Mouse (Mus musculus) layer of hippocampus, adult 8-10 months (tissue): Measurements from ENCODE around the gene Nfatc2. TPM values are rescaled to one million over a fixed set of nuclear protein-coding genes. Genes with fewer than 3 reads are reported as not detected.
A peak's percentile ranks its signal among the peaks of the same experiment; 100 is the strongest.

Source experiments
- DNase-seq, 2 experiments: peaks; one replicate each; pipeline ENCODE4 v3.0.0; 2022; ENCODE audit warnings: low spot score in 2 of 2
- total RNA-seq, 4 experiments: library from RNA; stranded (reverse); gene quantifications; 2 replicates each; pipeline ENCODE4 v1.2.4; 2022

Gene Nfatc2
- total RNA-seq, 4 experiments from 2014 or later, result 17.8 to 22.0 (median 21.1) TPM

DNA sequence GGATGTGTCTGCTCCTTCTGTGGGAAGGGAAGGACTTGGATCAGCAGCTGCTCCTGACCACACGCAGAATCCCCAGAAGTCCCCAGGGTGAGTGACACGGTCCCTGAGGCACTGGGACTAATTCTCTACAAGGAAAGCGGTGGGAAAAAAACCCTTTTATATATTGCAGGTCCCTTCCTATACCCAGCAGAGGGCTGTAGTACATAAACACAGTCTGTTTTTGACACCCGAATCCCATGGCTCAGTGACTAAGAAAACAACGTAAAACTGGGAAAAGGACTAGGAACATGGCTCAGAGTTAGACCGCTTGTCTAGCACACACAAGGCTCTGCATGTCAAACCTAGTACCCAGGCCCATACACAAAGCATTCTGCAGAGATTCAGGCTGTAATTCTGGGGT lies 101.2 kb downstream of the Nfatc2 start:
- no peak for DNase-seq

DNA sequence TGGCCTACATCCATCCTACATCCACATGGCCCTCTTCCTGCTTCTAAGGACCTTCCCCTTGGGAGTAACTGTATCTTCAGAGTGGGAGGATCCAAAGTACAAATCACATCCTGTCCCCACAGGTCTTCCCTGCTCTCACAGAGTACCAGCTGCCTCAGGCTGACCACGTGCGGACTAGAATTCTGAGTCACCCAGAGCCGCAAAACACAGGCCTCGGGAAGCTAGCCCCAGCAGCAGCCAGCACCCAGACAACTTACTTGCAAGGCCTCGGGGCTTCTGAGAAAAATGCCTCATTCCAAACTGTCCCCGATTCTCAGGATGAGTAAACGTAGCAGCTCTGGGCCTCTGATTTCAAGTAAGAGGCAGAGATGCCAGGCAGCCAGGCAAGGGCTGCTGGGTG lies 109.7 kb downstream of the Nfatc2 start:
- DNase-seq, result no peak

DNA sequence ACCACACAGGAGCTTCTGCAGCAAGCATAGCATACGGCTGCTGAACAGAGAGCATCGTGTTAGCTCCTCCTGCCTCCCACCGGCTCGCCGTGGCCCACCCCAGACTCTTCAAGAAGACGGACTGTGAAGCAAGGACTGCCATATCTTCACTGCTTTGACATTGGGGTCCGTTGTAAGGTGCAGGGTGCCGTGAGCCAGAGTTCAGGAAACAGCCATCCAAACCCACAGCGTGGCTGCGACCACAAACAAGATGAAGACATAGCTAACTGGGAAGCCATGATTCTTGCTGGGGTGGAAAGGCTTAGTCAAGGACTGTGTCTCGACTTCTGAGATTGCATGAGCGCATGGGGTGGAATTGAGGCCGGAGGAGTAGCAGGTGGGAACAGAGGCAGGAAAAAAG lies 111.5 kb downstream of the Nfatc2 start:
- DNase-seq, result no peak

DNA sequence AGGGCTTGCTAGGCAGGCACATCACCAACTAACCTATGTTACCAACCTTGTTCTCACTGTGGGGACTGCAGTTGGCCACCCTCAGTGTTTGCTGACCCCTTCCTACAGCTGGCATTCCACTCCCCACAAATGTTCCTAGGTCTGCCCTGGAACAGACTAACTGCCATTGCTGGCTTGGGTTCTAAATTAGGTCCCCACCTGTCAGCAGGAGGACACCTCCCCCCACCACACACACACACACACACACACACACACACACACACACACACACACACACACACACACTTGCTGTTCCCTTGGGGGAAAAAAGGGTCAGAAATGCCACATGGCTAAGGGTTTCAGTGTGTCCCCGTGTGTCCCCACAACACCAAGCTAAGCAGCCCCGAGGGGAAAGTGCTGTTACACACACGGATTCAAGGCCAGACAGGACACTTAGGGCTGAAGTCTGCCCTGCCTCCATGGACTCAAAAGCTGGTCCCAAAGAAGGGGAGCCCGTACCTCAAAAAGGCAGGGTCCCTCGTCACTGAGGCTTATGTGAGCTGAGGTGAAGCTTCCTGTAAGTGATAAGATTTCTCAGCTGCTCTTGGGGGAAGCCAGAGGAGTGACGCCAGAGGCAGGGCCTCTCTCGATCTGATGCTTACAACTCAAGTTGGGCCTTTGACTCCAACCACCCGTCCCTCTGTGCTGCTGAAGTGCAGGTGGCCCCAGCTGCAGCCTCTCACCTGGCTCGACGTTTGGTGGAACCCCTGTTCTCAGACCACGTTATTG lies 113.1 kb downstream of the Nfatc2 start:
- no peak for DNase-seq

DNA sequence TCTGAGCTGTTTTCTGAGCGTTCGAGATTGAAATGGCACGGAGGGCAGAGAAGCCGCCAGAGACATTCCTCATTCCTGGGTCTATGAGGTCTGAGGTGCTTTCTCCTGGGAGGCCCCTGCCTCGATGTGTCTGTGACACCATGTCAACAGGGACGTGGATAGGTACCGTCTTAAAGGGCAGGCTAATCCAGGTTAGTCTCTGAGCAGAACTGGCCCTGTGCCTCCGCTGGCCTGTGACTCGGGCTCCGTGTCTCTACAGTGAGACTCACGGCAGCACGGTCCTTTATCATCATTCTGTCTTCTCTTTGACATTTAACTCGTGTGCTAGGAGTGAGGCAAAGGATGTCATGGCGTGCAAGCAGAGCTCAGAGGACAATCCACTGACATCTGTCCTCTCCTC lies 120.3 kb downstream of the Nfatc2 start:
- no peak for DNase-seq

DNA sequence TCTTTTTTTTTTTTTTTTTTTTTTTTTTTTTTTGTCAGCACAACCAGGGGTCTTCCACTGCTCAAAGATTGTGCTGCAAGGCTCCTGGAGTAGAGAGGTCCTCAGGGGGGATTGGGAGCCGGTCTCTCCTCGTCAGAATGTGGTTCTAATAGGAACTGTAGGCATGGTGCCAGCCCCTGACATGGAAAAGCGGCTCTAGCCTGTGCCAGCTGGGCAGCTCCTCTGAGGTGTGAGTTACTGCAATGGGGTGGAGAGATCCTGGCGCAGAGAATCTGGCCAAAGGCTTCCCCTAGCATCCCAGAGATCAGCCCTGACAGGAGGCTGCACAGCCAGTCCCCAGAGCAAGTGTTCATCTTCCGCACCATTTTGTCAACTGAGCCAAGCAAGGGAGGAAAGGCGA lies 120.8 kb downstream of the Nfatc2 start:
- DNase-seq, result no peak

DNA sequence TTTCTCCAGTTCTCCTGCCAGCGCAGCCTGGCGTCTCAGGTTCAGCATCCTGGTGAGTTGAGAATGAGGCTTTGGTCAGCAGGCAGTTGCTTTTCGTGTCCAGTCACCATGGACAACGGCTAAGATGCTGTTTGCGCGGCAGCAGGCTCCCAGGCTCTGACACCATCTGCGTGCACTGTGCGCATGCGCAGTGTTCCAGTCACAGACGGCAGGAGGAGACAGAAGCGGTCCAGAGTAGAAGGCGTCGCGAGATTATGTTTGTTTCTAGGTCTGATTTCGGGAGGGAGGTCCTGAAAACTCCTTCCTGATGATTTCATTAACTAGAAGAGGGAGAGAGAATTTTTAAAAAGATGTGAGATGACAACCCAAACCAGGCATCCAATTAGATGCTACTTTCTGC lies 121.5 kb downstream of the Nfatc2 start:
- DNase-seq, result peak; percentile 79 to 85

DNA sequence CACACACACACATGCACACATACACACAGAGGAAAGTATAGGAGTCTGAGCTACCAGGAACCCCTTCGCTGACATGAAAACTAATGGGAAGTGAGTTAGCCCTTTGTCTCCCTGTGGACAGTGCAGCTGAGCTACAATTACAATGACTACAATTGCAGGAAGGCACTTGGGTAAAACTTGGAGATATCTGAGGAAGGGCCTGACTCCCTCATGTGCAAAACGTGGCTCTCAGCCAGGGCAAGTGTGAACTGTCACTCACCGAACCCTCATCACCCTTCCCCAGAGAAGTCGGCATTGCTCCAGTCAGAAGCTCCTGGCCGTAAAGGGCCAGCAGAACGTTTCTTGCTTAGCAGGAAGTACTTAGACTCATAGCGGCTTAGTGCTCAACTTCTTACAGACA lies 123.0 kb downstream of the Nfatc2 start:
- no peak for DNase-seq

DNA sequence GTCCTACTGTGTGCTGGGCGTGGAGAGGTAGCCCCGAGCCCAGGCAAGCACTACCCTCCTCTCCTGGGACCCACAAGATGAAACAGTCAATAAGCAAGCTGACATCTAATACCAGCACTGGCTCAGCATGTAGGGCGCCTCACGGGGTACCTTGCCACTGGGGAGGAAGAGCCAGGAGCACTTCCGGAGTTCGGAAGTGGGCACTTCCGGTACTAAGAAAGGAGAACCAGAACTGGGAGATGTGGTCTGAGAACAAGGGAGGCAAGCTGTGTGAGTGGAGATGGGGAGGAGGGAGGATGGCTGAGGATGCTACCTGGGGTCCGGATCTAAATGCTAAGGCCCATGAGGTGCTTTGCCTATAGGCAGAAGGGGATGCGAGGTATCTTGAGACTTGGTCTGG lies 128.0 kb downstream of the Nfatc2 start:
- no peak for DNase-seq

DNA sequence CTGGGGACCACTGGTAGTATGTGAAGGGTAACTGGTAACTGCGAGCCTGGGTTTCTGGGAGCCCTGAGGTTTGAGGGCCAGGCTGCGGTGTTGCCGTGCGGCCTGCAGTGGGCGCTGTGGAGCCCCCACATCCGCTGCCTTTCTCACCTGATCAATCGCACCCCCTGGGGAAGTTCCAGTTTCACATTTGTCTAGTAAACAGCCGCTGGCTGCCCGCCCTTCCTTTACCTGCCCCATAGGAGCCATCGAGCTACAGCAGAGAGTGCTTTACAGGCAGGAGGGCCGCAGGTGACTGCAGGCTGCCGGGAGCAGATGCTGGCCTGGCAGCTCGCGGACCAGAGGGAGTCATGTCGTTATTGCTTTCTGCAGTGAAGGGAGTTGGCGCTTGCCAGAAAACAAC lies 128.6 kb downstream of the Nfatc2 start:
- DNase-seq, result peak; percentile 39 to 55

DNA sequence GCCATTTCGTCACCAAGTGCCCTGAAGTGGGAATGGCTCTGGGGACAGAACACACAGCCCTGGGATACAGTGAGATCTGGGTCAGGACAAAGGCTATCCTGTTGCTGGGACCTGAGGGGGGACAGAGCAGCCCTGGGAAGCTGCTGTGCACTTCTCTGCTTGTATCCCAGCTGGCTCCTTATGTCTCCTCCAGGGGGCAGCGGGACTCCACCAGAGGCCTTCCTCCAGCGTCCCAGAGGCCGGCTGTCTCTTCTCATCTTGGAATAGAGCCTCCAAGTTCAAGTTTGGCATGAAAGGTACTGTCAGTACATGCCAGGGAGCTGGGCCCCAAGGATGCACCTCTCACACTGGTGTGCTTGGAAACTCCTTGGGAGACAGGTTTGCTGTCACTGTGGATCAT lies 132.4 kb downstream of the Nfatc2 start:
- peak; percentile 57 to 69 for DNase-seq

DNA sequence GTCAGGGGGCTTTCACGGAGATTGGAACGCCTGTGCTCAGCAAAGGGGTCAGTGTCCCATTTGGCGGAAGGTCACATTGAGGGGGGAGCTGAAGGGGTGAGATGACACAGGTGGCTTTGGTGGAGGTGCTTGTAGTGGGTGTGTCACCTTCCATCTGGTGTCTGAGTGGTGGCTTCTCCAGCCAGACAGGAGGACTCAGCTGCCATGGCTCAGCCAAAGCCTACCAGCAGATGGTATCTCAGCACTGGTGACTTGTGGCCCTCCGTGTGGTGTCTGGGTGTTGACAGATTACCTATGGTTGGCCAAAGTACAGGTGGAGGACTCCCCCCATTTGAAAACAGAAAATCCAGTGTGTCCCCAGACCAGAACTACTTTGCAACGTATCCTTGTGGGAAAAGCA lies 134.3 kb downstream of the Nfatc2 start:
- DNase-seq, result no peak

DNA sequence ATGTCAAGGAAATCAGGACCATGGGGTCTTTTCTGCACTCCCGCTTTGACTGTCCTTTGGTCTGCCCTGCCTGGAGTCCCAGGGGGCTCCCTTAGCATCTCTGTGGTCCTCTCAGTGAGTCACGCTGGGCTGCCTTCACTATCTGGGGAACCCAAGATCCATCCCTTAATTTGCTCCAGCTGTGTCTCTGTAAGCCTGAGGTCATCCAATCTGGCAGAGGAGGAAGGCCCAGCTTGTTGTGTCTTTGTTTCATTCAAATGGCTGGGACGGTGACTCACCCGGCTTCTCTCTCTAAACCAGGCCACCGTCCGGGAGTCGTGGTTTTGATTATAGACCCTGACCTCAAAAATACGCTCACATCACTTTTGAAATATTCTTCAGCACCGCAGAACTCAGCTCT lies 135.4 kb downstream of the Nfatc2 start:
- no peak for DNase-seq

DNA sequence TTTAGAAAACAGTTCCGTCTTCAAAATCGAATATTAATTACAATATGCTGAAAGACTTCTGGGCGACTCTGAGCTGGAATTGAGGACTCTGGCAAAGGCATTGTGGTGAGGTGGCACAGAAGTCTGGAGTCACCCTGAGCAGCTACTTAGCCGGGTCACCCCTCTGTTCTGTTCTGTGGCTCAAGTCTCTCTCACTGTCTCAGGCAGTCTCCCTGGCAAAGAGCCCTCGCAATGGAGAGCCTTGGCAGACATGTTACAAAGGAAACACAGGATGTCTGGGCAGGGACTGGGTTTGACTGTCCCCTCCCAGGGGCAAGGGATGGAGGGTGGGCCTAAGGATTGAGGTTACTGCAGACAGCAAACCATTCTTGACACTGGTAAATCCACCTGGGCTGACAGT lies 135.8 kb downstream of the Nfatc2 start:
- DNase-seq, result no peak

DNA sequence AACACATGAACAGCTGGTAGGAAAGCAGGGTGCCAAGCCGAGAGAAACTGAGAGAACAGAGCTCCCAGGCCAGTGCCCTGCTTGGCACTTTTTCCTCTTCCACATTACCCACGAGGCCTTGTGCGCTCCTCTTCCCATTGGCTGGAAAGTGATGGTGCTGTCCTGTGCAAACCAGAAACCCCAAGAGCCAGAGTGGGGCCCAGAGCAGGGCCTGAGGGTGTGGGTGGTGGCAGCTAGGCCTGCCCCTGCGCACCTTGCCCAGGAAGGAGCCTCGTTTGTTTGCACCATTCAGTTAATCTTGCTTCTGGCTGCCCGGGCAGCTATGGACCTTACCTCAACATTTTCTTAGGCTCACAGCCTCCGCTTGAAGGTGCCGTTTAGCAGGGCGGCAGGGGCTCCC lies 139.6 kb downstream of the Nfatc2 start:
- DNase-seq, result no peak

DNA sequence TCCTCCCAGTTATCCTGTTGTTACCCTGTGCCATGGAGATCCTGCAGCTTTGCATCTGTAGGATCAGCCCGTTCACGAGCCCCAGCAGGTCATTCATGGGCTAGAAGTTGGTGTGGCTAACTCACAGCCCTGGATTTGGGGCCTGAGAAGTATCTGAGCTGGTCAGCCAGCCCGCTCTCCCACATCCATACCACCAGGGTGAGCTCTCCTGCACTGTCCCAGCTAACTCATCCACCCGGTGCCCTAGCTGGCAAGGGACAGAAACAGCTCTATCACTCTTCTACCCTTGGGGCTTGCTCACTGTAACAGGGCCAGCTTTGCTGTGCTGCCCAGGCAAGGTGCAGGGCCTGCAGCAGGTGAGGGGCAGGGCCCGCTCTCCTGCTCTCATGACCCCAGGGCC lies 141.8 kb downstream of the Nfatc2 start:
- no peak for DNase-seq

DNA sequence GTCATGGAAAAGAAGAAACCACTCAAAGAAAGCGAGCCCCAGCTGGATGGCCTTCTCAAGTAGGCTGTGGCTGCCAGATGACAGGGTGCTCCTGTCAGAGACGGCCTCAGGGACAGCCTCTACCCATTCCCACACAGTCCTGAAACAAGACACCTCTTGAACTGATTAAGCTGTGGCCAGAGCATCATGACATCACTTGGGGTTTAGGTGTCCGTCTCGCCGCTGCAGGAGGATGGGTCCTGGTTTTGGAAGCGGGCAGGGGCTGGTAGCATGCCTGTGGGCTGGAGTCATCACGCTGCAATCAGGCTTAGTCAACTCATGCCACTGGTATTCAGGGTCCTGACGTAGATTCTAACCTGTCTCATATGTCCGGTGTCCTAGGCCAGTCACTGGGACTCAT lies 142.9 kb downstream of the Nfatc2 start:
- DNase-seq, result no peak

DNA sequence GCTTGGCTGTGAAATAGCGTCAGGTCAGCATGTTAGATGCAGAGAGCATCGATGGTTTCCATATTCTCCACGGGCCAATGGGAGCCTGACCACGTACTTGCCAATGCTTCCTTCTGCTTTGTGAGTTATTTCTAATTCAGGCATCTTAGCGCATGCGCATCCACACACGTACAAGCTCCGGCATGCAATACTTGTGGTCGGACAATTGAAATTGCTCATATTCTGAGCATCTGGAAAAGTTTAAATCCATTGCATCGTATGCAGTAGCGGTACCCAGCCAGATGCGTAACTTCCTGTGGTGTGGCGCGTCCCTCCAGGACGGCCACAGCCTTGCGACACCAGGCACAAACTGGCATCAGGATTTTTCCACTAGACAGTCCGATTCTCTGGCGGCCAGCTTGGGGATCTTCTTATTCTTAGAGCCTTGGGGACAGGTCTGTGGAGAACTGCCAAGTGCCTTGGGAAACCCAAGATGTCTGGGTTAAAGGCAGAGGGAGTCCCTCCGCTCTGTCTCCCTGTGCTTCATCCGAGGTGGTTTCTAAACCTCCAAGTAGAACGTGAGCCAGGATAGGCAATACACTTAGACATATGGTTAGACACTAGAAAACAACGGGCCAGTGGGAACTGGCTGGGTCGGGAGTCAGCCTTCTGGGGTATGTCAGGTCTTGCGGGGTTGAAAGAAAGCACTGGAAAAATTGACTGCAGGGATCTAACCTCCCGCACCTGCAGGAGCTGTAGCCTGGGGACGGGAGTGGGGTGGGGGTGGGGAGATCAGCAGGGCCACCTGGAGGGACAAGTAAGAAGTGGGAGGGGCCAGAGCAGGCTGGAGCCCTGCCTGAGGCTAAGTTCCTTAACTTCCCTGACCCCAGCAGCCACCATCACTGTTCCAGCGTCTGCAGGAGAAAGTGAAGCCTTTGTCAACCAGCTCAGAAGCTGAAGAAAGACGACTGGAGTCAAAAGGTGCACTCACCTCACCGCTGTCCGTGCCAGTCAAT lies 149.4 kb downstream of the Nfatc2 start:
- no peak for DNase-seq

DNA sequence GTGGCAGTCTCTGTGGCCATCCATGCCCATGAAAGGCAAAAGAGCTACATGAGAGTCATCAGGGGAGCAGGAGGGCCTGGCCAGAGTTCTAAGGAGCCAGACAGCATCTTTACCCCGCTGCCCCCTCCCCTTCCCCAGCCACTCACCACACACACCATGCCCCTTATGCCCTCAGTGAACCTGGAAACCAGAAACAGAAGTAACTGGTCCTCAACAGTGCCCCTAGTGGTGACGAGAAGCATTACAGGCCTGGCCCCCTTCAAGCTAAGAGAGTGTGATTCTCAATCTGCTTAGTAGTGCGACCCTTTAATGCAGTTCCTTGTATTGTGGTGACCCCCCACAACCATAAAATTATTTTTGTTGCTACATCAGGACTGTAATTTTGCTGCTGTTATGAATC lies 150.5 kb downstream of the Nfatc2 start:
- no peak for DNase-seq

DNA sequence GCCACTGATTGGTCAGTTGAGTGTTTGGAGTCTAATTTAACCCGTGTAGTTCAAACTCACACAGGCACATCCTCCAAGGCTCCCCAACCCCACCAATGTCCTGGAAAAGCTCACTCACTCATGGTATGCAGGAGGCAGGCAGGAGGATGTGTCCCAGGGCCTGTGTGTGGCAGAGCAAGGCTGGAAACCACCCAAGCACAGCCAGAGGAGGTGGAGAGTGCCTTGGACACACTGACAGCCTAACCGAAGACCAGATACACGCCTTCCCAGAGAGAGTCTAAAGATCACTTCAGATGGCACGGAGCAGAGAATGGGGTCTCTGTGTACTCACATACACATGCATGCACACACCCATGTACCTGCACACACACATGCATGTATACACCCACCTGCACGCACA lies 153.4 kb downstream of the Nfatc2 start:
- no peak for DNase-seq

DNA sequence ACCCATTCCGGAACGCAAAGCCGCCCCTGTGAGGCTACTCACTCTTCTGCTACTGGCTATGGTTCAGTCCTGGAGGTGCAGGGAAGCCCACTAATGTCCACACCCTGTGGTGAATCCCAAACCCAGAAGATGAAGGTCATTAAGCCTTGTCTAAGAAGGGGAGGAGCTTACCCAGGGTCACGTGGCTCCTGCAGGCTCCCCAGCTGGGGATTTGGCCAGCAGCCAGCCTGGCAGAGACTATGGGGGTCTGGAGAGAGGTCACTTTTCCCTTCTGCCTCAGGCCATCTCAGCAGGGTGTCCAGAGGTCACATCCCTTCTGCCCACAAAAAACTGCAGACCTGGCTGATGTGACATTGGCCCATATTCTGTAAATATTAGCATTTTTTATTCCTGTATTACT lies 153.9 kb downstream of the Nfatc2 start:
- DNase-seq, result no peak

DNA sequence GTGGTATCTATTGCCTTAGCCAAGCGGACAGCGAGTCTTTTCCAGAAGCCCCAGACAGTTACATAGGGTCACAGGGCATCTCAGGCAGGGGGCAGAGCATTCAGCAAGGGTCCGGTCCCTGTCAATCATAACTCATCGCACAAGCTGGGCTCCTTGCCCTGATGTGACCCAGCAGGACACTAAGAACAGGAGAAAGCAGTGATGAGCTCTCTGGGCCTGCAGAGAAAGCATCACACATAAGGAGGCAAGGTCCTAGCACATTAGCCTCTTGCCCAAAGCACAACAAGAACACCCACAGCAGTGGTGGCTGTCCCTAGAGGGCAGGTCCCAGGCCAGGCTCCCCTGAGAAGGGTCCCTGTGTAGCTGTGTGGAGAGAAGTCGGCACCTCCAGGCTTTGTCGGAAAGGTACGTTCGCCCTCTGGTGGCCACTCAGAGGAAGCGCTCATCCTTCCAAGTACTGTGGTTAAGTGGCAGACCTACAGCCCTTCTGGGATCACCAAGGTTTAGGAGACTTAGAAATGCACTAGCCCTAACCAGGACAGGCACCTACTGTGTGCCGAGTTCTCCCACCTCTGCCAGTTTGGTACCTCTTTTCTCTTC lies 156.1 kb downstream of the Nfatc2 start:
- DNase-seq, result peak in 1 of 2 experiments; percentile 49
